Mouse (Mus musculus): ENCODE measurements around the gene Ttc7b.

Gene Ttc7b

GRCm38 (mm10) chr12:100408714-100409113, 111.9 kb downstream of the Ttc7b start:
- DNase-seq (ENCODE audit: low spot score): no peak

- no peak for DNase-seq (ENCODE audit: low spot score)
These were observed 112.5 kb downstream of the Ttc7b start for GRCm38 (mm10) chr12:100408143-100408542.

GRCm38 (mm10) chr12:100407371-100407770, 113.3 kb downstream of the Ttc7b start:
- no peak for DNase-seq (ENCODE audit: low spot score)

GRCm38 (mm10) chr12:100406094-100406493, 114.5 kb downstream of the Ttc7b start:
- DNase-seq (ENCODE audit: low spot score): no peak

- no peak for DNase-seq (ENCODE audit: low spot score)
These were observed 115.1 kb downstream of the Ttc7b start for GRCm38 (mm10) chr12:100405512-100406030.

GRCm38 (mm10) chr12:100404430-100404829, 116.2 kb downstream of the Ttc7b start:
- no peak for DNase-seq (ENCODE audit: low spot score)

- DNase-seq (ENCODE audit: low spot score): no peak
These were observed 117.7 kb downstream of the Ttc7b start for GRCm38 (mm10) chr12:100403005-100403324.

- no peak for DNase-seq (ENCODE audit: low spot score)
These were observed 118.2 kb downstream of the Ttc7b start for GRCm38 (mm10) chr12:100402296-100403004.

- DNase-seq (ENCODE audit: low spot score): no peak
These were observed 120.5 kb downstream of the Ttc7b start for GRCm38 (mm10) chr12:100400119-100400518.

GRCm38 (mm10) chr12:100399126-100399727, 121.4 kb downstream of the Ttc7b start:
- no peak for DNase-seq (ENCODE audit: low spot score)

- DNase-seq (ENCODE audit: low spot score): no peak
These were observed 122.2 kb downstream of the Ttc7b start for GRCm38 (mm10) chr12:100398268-100398943.

- DNase-seq (ENCODE audit: low spot score): no peak
These were observed 123.0 kb downstream of the Ttc7b start for GRCm38 (mm10) chr12:100397432-100398146.

- no peak for DNase-seq (ENCODE audit: low spot score)
These were observed 123.8 kb downstream of the Ttc7b start for GRCm38 (mm10) chr12:100396806-100397205.

- no peak for DNase-seq (ENCODE audit: low spot score)
These were observed 127.1 kb downstream of the Ttc7b start for GRCm38 (mm10) chr12:100393532-100393931.

GRCm38 (mm10) chr12:100393109-100393508, 127.5 kb downstream of the Ttc7b start:
- no peak for DNase-seq (ENCODE audit: low spot score)

GRCm38 (mm10) chr12:100392466-100392865, 128.2 kb downstream of the Ttc7b start:
- no peak for DNase-seq (ENCODE audit: low spot score)

GRCm38 (mm10) chr12:100391890-100392289, 128.7 kb downstream of the Ttc7b start:
- DNase-seq (ENCODE audit: low spot score): no peak

- no peak for DNase-seq (ENCODE audit: low spot score)
These were observed 130.5 kb downstream of the Ttc7b start for GRCm38 (mm10) chr12:100389878-100390710.

GRCm38 (mm10) chr12:100386259-100386658, 134.4 kb downstream of the Ttc7b start:
- no peak for DNase-seq (ENCODE audit: low spot score)

- DNase-seq (ENCODE audit: low spot score): no peak
These were observed 138.1 kb downstream of the Ttc7b start for GRCm38 (mm10) chr12:100382526-100382925.

- no peak for DNase-seq (ENCODE audit: low spot score)
These were observed 138.7 kb downstream of the Ttc7b start for GRCm38 (mm10) chr12:100381941-100382340.
